Mouse (Mus musculus): ENCODE results near the gene Zfp688. TPM values are rescaled to one million over a fixed set of nuclear protein-coding genes. Genes with fewer than 3 reads are reported as not detected.
"Not testable (repeated sequence)": the region's sequence is repeated elsewhere in the genome, so short reads cannot be mapped to it uniquely, and the experiment has no call there.

The Zfp688 gene
- polyA plus RNA-seq, 1 experiment: 17.7 TPM

DNA sequence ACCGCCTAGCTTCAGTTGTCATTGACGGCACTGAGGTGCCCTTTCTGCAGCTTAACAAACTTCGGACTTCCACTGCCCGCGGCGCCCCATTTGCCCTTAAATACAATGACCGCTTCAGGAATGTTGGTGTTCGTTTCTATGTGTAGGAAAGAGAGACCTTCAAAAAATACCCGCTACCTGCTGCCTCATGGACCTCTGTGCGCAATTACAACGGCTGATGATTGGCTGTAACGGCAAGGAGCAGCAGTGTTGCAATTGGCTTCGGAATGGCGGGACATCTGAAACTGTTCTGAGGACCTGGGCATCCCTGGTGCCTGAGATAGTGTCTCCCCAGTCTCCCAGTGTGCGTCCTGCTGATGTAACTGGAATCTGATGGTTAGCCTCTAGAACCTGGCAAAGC is 379 bp upstream of the Zfp688 start:
- Histone ChIP-seq H3K27ac (ENCODE audit: insufficient read depth, low read depth, low read length) (no peak overlapping the region), H3K4me1 (ENCODE audit: control insufficient read depth, insufficient read depth, low read length) (0 out of 2 replicates have a peak, but pooled peaks cover 4% of the 10 kb centered on the region), H3K4me3 (ENCODE audit: insufficient read depth, low read length) (peak overlapping the region; percentile 82)
- TF ChIP-seq CTCF (IDR thresholded peaks at IDR 0.05; ENCODE audit: low read depth, low read length): no peak

DNA sequence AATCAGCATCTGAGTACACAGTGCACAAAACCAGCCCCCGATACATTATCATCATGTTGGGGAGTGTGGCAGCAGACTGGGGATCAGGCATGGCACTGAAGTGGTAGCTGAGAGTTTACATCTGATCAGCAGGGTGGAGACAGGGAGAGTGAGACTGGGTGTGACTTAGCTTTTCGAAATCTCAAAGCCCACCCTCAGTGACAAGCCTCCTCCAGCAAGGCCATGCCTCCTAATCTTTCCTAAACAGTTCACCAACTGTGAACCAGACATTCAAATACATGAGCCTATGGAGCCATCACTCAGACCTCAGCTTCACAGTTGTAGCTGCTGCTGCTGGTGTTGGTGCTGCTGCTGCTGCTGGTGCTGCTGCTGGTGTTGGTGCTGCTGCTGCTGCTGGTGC is 10.4 kb downstream of the Zfp688 start:
- TF ChIP-seq CTCF (IDR thresholded peaks at IDR 0.05; ENCODE audit: low read depth, low read length) (no peak), POLR2A (IDR thresholded peaks at IDR 0.05; ENCODE audit: borderline replicate concordance, low read depth, low read length) (no peak)
- Histone ChIP-seq H3K27ac (ENCODE audit: insufficient read depth, low read depth, low read length) (no peak overlapping the region), H3K4me1 (ENCODE audit: control insufficient read depth, insufficient read depth, low read length) (0 out of 2 replicates have a peak, but pooled peaks cover 2% of the 10 kb centered on the region), H3K4me3 (ENCODE audit: insufficient read depth, low read length) (no peak overlapping the region)

DNA sequence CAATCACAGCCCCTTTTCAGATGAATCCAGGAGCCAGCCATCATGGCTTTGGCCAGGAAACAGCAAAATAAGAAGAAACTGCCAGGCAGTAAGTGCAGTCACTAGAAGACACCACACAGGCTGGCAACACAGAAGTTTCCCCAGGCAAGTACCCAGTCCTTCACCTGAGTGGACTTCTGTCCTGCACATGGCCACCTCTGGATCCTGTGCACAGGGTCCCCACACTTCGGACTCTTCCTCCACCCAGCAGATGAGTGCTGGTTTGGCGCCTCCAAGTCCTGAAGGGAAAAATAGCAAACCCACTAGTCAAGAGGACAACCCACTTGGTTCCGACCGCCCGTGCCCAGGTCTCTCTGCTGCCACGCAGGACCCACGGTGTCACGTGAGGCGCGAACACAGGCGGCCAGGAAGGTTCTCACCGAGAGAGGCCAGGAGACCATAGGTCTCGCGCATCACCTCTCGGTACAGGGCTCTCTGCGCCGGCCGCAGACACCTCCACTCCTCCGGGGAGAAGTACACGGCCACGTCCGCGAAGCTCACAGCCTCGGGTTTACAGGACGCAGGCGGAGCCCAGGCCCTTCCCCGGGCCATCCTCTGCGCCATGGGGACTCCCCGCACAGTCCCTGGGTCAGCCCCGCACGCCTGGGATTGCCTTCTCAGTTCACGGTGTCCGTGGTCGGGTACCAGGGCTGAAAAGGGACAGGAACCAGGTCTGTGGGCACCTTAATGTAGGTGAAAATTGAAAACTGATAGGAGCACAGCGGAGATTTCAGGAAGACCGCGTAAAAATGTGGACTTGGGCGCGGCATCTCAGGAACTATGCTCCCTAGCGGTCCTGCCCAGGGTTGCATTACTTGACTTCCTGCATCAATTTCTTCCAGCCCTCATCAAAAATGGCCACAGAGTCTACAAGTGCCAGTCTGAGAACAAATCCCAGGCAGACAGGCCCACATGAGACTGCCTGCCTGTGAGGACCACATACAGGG is 15.6 kb downstream of the Zfp688 start, which contains the start of gene Zfp764:
TSS of gene Zfp764 (minus strand) at position 821 of the 986 bp plus-strand sequence.
- H3K4me3 ChIP-seq (ENCODE audit: insufficient read depth, low read length): peak within 1 kb of the TSS; percentile 74
- H3K27ac ChIP-seq (ENCODE audit: insufficient read depth, low read depth, low read length): peak within 1 kb of the TSS; percentile 47; the same call in 1 of the 2 replicates
- not testable (repeated sequence) for H3K4me1 ChIP-seq (ENCODE audit: control insufficient read depth, insufficient read depth, low read length)
- peak; percentile 59 for TF ChIP-seq CTCF (IDR thresholded peaks at IDR 0.05; ENCODE audit: low read depth, low read length)

DNA sequence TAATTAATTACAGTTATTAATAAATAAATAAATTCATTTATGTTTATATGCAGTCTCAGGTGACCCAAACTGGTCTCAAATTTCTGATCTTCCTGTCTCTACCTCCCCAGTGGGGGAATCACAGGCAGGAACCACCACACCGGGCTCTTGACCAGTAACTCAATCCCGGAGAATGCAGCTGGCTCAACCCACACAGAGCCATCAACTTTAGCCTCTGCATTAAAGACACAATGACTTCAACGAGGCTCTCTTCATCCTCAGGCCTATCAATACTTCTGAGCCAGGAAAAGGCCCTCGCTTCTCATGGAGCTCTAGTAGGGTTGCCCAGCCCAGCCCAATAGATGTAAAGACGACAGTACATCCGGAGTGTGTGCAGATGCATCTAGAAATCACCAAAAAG is 17.8 kb downstream of the Zfp688 start:
- not testable (repeated sequence) for H3K4me3 ChIP-seq (ENCODE audit: insufficient read depth, low read length); H3K27ac ChIP-seq (ENCODE audit: insufficient read depth, low read depth, low read length); H3K4me1 ChIP-seq (ENCODE audit: control insufficient read depth, insufficient read depth, low read length)

GRCm38 (mm10) chr7:127402980-127403379 is 18.9 kb downstream of the Zfp688 start:
- no peak overlapping the region for H3K4me3 ChIP-seq (ENCODE audit: insufficient read depth, low read length)
- H3K27ac ChIP-seq (ENCODE audit: insufficient read depth, low read depth, low read length): no peak overlapping the region
- TF ChIP-seq CTCF (IDR thresholded peaks at IDR 0.05; ENCODE audit: low read depth, low read length) (no peak), POLR2A (IDR thresholded peaks at IDR 0.05; ENCODE audit: borderline replicate concordance, low read depth, low read length) (no peak)
- H3K4me1 ChIP-seq (ENCODE audit: control insufficient read depth, insufficient read depth, low read length): 0 out of 2 replicates have a peak, but pooled peaks cover 3% of the 10 kb centered on the region

GRCm38 (mm10) chr7:127400355-127400754 is 21.5 kb downstream of the Zfp688 start:
- TF ChIP-seq POLR2A (IDR thresholded peaks at IDR 0.05; ENCODE audit: borderline replicate concordance, low read depth, low read length): no peak
- TF ChIP-seq CTCF (IDR thresholded peaks at IDR 0.05; ENCODE audit: low read depth, low read length): no peak
- no peak overlapping the region for H3K4me3 ChIP-seq (ENCODE audit: insufficient read depth, low read length)
- H3K27ac ChIP-seq (ENCODE audit: insufficient read depth, low read depth, low read length): no peak overlapping the region
- H3K4me1 ChIP-seq (ENCODE audit: control insufficient read depth, insufficient read depth, low read length): no peaks in the 10 kb centered on the region

DNA sequence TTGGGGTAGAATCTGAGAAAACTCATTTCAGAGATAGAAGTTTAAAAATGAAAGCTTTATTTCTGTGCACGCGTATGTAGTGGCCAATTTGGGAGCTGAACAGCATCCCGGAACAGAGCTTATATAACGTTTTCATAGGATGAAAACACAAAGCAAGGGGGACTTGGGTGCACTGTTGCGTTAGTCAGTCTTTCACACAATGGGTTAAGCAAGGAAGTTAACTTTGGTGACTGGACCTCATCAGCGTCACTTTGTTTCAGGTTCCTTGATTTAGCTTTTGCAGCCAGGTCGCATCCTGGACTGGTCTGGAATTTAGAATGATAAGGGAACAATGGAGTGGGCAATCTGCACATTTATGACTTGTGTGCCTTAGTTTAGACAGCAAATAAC is 27.9 kb downstream of the Zfp688 start:
- H3K4me1 ChIP-seq (ENCODE audit: control insufficient read depth, insufficient read depth, low read length): peaks cover 11% of the 10 kb centered on the region
- TF ChIP-seq POLR2A (IDR thresholded peaks at IDR 0.05; ENCODE audit: borderline replicate concordance, low read depth, low read length) (no peak), CTCF (IDR thresholded peaks at IDR 0.05; ENCODE audit: low read depth, low read length) (no peak)
- peak overlapping the region; percentile 60 for H3K4me3 ChIP-seq (ENCODE audit: insufficient read depth, low read length)
- H3K27ac ChIP-seq (ENCODE audit: insufficient read depth, low read depth, low read length): no peak overlapping the region

DNA sequence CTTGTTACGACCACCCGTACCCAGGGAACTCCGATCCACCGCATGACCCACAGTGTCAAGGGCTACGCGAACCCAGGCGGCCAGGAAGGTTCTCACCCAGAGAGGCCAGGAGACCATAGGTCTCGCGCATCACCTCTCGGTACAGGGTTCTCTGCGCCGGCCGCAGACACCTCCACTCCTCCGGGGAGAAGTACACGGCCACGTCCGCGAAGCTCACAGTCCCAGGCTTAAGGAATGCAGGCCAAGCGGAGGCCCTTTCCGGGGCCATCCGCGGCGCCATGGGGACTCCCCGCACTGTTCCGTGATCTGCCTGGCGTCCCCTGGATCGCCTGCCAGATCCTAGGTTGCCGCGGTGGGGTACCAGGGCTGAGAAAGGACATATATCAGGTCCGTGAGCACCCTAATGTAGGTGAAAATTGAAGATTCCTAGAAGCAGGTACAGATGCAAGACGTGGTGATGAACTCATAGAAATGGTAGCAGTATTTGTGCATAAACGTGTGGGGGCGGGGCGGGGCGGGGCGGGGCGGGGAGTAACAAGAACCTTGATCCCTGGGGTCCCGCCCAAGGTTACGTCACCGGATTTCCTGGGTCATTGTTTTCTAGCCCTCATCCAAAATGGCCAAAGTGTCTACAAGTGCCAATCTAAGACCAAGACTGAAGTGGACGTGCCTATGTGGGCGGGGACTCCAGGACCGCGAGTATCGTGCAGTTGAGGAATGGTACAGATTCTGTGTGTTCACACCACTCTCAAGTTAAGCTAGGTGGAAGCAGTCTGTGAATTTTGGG is 28.5 kb downstream of the Zfp688 start, which contains the start of gene E430018J23Rik:
TSS of gene E430018J23Rik (minus strand) at position 473 of the 787 bp plus-strand sequence.
- peak within 1 kb of the TSS; percentile 53 for H3K27ac ChIP-seq (ENCODE audit: insufficient read depth, low read depth, low read length)
- H3K4me1 ChIP-seq (ENCODE audit: control insufficient read depth, insufficient read depth, low read length): peaks cover 11% of the 10 kb centered on the region
- TF ChIP-seq CTCF (IDR thresholded peaks at IDR 0.05; ENCODE audit: low read depth, low read length) (no peak), POLR2A (IDR thresholded peaks at IDR 0.05; ENCODE audit: borderline replicate concordance, low read depth, low read length) (no peak)
- peak within 1 kb of the TSS; percentile 97 for H3K4me3 ChIP-seq (ENCODE audit: insufficient read depth, low read length)

DNA sequence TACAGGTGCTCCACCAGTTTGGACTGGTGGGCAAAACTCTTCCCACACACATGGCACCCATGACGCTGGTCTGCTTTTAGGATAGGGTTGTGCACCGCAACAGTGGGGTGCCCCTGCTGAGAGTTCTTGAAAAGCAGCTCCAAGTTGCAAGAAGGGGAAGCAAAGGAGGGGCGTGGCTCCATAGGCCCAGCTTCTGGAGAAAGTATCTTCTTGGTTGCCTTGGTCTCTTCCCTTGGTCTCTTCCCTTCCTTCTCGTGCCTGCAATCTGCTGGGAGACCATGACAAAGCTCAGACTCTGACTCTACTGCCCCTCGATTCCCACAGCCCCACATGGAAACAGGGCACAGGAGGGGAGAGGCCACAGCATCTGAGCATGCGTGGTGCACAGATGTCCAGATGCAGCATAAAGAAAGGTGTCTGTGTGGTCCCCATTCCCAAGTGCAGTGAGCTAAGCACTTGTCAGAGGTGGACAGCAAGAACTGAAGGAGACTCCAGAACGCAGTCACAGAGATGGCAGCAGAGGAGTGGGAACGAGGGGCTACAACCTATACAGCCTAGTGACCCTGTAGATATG is 29.5 kb downstream of the Zfp688 start:
- H3K4me3 ChIP-seq (ENCODE audit: insufficient read depth, low read length): peak overlapping the region; percentile 97
- TF ChIP-seq CTCF (IDR thresholded peaks at IDR 0.05; ENCODE audit: low read depth, low read length) (no peak), POLR2A (IDR thresholded peaks at IDR 0.05; ENCODE audit: borderline replicate concordance, low read depth, low read length) (no peak)
- peaks cover 11% of the 10 kb centered on the region for H3K4me1 ChIP-seq (ENCODE audit: control insufficient read depth, insufficient read depth, low read length)
- peak overlapping the region; percentile 44 for H3K27ac ChIP-seq (ENCODE audit: insufficient read depth, low read depth, low read length)

Data from bone marrow macrophage, adult 2 months (primary cell).